Mouse (Mus musculus): ENCODE measurements around the gene Smo. TPM values are rescaled to one million over a fixed set of nuclear protein-coding genes. Genes with fewer than 3 reads are reported as not detected.

Smo gene
- polyA plus RNA-seq (2017; shearing (Covaris generic)), result 0.07 TPM

GRCm38 (mm10) chr6:29735336-29735688 lies at the start of gene Smo:
Gene Smo (plus strand): TSS chr6:29735503.

GRCm38 (mm10) chr6:29693953-29694352 lies 41.4 kb upstream of the Smo start, which contains the start of gene Tspan33:
Gene Tspan33 (plus strand): TSS chr6:29694222.

GRCm38 (mm10) chr6:29767813-29768660 lies 32.7 kb downstream of the Smo start, which contains the start of gene Ahcyl2:
Gene Ahcyl2 (plus strand): TSS chr6:29768011.

Other genes with a start within 250 kb of the Smo start
- gene Kcp, start 227.6 kb upstream of the Smo start, polyA plus RNA-seq (2017; shearing (Covaris generic)), result not detected
- 48.5 TPM for gene Irf5, start 208.9 kb upstream of the Smo start, polyA plus RNA-seq (2017; shearing (Covaris generic))
- 126 TPM for gene Tnpo3, start 125.6 kb upstream of the Smo start, polyA plus RNA-seq (2017; shearing (Covaris generic))
- 0.09 TPM for gene Tspan33, start 41.3 kb upstream of the Smo start, polyA plus RNA-seq (2017; shearing (Covaris generic))
- 102 TPM for gene Ahcyl2, start 32.5 kb downstream of the Smo start, polyA plus RNA-seq (2017; shearing (Covaris generic))
- gene Strip2, start 181.5 kb downstream of the Smo start, polyA plus RNA-seq (2017; shearing (Covaris generic)), result 0.05 TPM